Mouse (Mus musculus): ENCODE measurements around the gene Lcor. TPM values are rescaled to one million over a fixed set of nuclear protein-coding genes. Genes with fewer than 3 reads are reported as not detected.

The Lcor gene
- total RNA-seq, 2 experiments from 2014 or later, result 26.0 to 41.6 TPM

GRCm38 (mm10) chr19:41473566-41474135 is 8.8 kb upstream of the Lcor start:
- ATAC-seq (replicated peaks; ENCODE audit: low FRiP score, poor library complexity, severe bottlenecking), result no peak

- ATAC-seq (replicated peaks; ENCODE audit: low FRiP score, poor library complexity, severe bottlenecking), result no peak
These were observed 7.5 kb upstream of the Lcor start for GRCm38 (mm10) chr19:41474943-41475342.

- no peak for ATAC-seq (replicated peaks; ENCODE audit: low FRiP score, poor library complexity, severe bottlenecking)
These were observed 5.7 kb upstream of the Lcor start for GRCm38 (mm10) chr19:41476530-41477249.

- ATAC-seq (replicated peaks; ENCODE audit: low FRiP score, poor library complexity, severe bottlenecking), result peak; percentile 64
These were observed 1.2 kb upstream of the Lcor start for GRCm38 (mm10) chr19:41481030-41481886.

GRCm38 (mm10) chr19:41481887-41482189 is 599 bp upstream of the Lcor start:
- ATAC-seq (replicated peaks; ENCODE audit: low FRiP score, poor library complexity, severe bottlenecking), result no peak

GRCm38 (mm10) chr19:41482909-41483444 is 540 bp downstream of the Lcor start:
- peak; percentile 56 for ATAC-seq (replicated peaks; ENCODE audit: low FRiP score, poor library complexity, severe bottlenecking)

- no peak for ATAC-seq (replicated peaks; ENCODE audit: low FRiP score, poor library complexity, severe bottlenecking)
These were observed 1.1 kb downstream of the Lcor start for GRCm38 (mm10) chr19:41483445-41484040.

GRCm38 (mm10) chr19:41484361-41484760 is 1.9 kb downstream of the Lcor start:
- no peak for ATAC-seq (replicated peaks; ENCODE audit: low FRiP score, poor library complexity, severe bottlenecking)

- ATAC-seq (replicated peaks; ENCODE audit: low FRiP score, poor library complexity, severe bottlenecking), result peak; percentile 95
These were observed 13.1 kb downstream of the Lcor start for GRCm38 (mm10) chr19:41495382-41496032.

- peak; percentile 21; the same call in 1 of the 2 replicates for ATAC-seq (replicated peaks; ENCODE audit: low FRiP score, poor library complexity, severe bottlenecking)
These were observed 13.6 kb downstream of the Lcor start for GRCm38 (mm10) chr19:41496058-41496457.

GRCm38 (mm10) chr19:41507872-41508271 is 25.4 kb downstream of the Lcor start:
- ATAC-seq (replicated peaks; ENCODE audit: low FRiP score, poor library complexity, severe bottlenecking), result no peak

GRCm38 (mm10) chr19:41514836-41515235 is 32.4 kb downstream of the Lcor start:
- ATAC-seq (replicated peaks; ENCODE audit: low FRiP score, poor library complexity, severe bottlenecking), result no peak; the same call in 1 of the 2 replicates

- peak; percentile 70 for ATAC-seq (replicated peaks; ENCODE audit: low FRiP score, poor library complexity, severe bottlenecking)
These were observed 33.1 kb downstream of the Lcor start for GRCm38 (mm10) chr19:41515549-41515948.

- ATAC-seq (replicated peaks; ENCODE audit: low FRiP score, poor library complexity, severe bottlenecking), result 0 out of 2 replicates have a peak, but pooled peaks have one; percentile 67
These were observed 34.6 kb downstream of the Lcor start for GRCm38 (mm10) chr19:41517006-41517405.

- no peak for ATAC-seq (replicated peaks; ENCODE audit: low FRiP score, poor library complexity, severe bottlenecking)
These were observed 36.7 kb downstream of the Lcor start for GRCm38 (mm10) chr19:41519121-41519520.

- ATAC-seq (replicated peaks; ENCODE audit: low FRiP score, poor library complexity, severe bottlenecking), result no peak
These were observed 39.8 kb downstream of the Lcor start for GRCm38 (mm10) chr19:41522246-41522645.

GRCm38 (mm10) chr19:41523798-41524563 is 41.5 kb downstream of the Lcor start:
- peak; percentile 75 for ATAC-seq (replicated peaks; ENCODE audit: low FRiP score, poor library complexity, severe bottlenecking)

- ATAC-seq (replicated peaks; ENCODE audit: low FRiP score, poor library complexity, severe bottlenecking), result no peak
These were observed 46.7 kb downstream of the Lcor start for GRCm38 (mm10) chr19:41529169-41529568.

GRCm38 (mm10) chr19:41534021-41534420 is 51.6 kb downstream of the Lcor start:
- ATAC-seq (replicated peaks; ENCODE audit: low FRiP score, poor library complexity, severe bottlenecking), result no peak
